Mouse (Mus musculus) forebrain, embryonic 10.5 days (tissue): ENCODE measurements around the gene Rnaseh2b. TPM values are rescaled to one million over a fixed set of nuclear protein-coding genes. Genes with fewer than 3 reads are reported as not detected.

Experiments used
- DNase-seq: peaks from one replicate; pipeline ENCODE4 v3.0.0-alpha.2; 2017; ENCODE audit warnings: low spot score; ENCODE audit errors: extremely low spot score
- H3K27ac ChIP-seq: fragments of 300-500 bp; sonication (generic); 2 replicates; pipeline ENCODE4 v1.5.1; 2016; ENCODE audit warnings: mild to moderate bottlenecking
- H3K27me3 ChIP-seq: fragments of 300-500 bp; sonication (generic); 2 replicates; pipeline ENCODE4 v1.6.1; 2016; ENCODE audit warnings: mild to moderate bottlenecking; ENCODE audit not compliant: poor library complexity, severe bottlenecking
- H3K36me3 ChIP-seq: fragments of 300-500 bp; sonication (generic); replicated peaks from 2 replicates; pipeline ENCODE4 v1.6.1; 2016; ENCODE audit warnings: mild to moderate bottlenecking, moderate library complexity
- H3K4me1 ChIP-seq: fragments of 300-500 bp; sonication (generic); 2 replicates; pipeline ENCODE4 v1.6.1; 2016
- H3K4me3 ChIP-seq: fragments of 300-500 bp; sonication (generic); 2 replicates; pipeline ENCODE4 v1.5.1; 2016; ENCODE audit warnings: mild to moderate bottlenecking, moderate library complexity
- H3K9me3 ChIP-seq: fragments of 300-500 bp; sonication (generic); 2 replicates; pipeline ENCODE4 v1.6.1; 2016; ENCODE audit warnings: mild to moderate bottlenecking, moderate library complexity
- WGBS: fragments of 180-500 bp; shearing (Covaris S2); methylation state at CpG from one replicate; pipeline ENCODE4 v1.1.7; 2016; 5-methylcytosine and 5-hydroxymethylcytosine counted together
- polyA plus RNA-seq: library from polyadenylated mRNA; unstranded; fragments of >200 nt; fragmentation: Nextera tagmentation; extraction: Ambion mirVana; gene quantifications from 2 replicates; pipeline ENCODE4 v1.2.1, GENCODE M21; 2016

Rnaseh2b gene
- polyA plus RNA-seq, 1 experiment from 2014 or later, result 79.2 TPM

DNA sequence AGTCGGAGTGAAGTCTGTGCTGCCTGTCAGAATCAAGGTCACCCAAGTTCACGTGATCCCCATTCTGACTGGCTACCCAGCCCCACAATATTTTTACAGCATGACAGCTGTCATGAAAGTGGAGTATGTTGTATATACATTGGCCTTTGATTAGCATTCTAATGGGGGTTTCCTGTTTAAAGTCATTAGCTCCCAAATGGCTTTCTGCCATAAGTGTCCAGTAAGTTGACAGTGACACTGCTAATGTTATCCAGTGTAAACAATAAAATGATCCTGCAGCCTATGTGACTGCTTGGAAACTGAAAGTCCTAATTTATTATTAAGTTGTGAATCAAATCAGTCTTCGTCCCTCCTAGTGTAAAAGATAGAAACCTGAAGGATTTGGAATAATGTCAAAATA is 33.6 kb downstream of the Rnaseh2b start:
- Histone ChIP-seq H3K4me1 (peaks cover 38% of the 10 kb centered on the region), H3K4me3 (no peak overlapping the region), H3K27me3 (no peaks in the 10 kb centered on the region), H3K27ac (no peak overlapping the region), H3K36me3 (no peaks in the 10 kb centered on the region), H3K9me3 (no peaks in the 10 kb centered on the region)
- DNase-seq, result no peak
- WGBS, result 91% methylated on average over 3 of the region's 3 CpGs

DNA sequence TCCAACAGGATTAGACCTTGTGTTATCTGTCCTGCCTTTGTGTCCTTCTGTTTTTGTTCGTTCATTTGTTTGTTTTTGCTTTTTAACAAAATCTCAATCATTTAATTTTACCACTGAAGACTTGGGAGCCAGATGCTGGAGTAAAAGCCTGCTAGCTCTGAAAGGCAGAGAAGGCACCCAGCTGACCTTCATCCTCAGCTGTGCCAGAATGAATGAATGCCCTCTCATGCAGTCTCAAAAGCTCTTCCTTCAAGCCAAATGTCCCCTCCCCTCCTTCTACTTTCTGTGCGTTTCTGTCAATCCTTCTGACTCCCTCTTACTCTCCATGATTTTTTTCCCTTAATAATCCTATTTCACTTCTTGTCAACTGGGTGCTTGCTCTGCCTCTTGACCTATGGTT is 34.8 kb downstream of the Rnaseh2b start:
- Histone ChIP-seq H3K27me3 (no peaks in the 10 kb centered on the region), H3K4me3 (no peak overlapping the region), H3K4me1 (peaks cover 44% of the 10 kb centered on the region), H3K27ac (peak overlapping the region; percentile 35; the same call in 1 of the 2 replicates), H3K9me3 (no peaks in the 10 kb centered on the region), H3K36me3 (no peaks in the 10 kb centered on the region)
- WGBS, result 29% methylated on average over 2 of the region's 2 CpGs
- DNase-seq, result no peak

DNA sequence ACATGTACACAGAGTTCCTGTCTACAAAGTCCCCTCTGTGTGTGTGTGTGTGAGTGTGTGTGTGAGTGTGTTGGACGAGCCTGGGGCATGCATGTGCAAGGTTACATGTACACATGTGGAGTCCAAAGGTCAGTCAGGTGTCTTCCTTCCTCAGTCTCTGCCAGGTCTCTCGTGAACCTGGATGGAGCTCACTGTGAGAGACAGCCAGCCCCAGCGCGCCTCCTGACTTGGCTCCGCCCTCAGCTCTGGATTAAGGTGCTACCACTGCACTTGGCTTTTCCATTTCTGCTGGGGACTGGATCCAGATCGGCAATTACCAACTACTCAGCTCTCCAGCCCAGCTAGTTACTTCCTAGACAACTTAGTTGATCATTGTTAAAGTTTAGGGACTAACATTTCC is 36.2 kb downstream of the Rnaseh2b start:
- Histone ChIP-seq H3K27ac (no peak overlapping the region), H3K27me3 (no peaks in the 10 kb centered on the region), H3K36me3 (no peaks in the 10 kb centered on the region), H3K9me3 (no peaks in the 10 kb centered on the region), H3K4me3 (no peak overlapping the region), H3K4me1 (peaks cover 52% of the 10 kb centered on the region)
- 47% methylated on average over 6 of the region's 6 CpGs for WGBS
- DNase-seq, result no peak

DNA sequence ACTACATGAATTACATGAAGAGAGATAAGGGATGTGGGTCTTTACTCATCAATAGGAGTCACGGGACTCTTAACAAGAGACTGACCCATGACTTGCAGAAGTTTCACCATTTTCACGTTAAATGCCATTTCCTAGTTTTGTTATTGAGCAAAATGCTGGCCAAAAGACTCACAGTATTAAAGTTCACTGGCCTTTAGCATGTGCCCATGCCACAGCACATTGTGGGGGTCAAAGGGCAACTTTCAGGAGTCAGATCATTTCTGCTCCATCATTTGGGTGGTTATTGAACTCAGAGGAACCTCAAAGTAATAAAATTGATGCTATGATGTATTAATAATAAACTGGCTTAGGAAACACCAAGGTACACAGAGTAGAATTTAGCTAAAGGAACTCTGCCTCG is 37.2 kb downstream of the Rnaseh2b start:
- 85% methylated on average over 3 of the region's 3 CpGs for WGBS
- DNase-seq, result no peak
- Histone ChIP-seq H3K4me1 (peaks cover 59% of the 10 kb centered on the region), H3K36me3 (no peaks in the 10 kb centered on the region), H3K27ac (no peak overlapping the region), H3K27me3 (no peaks in the 10 kb centered on the region), H3K4me3 (no peak overlapping the region), H3K9me3 (no peaks in the 10 kb centered on the region)

DNA sequence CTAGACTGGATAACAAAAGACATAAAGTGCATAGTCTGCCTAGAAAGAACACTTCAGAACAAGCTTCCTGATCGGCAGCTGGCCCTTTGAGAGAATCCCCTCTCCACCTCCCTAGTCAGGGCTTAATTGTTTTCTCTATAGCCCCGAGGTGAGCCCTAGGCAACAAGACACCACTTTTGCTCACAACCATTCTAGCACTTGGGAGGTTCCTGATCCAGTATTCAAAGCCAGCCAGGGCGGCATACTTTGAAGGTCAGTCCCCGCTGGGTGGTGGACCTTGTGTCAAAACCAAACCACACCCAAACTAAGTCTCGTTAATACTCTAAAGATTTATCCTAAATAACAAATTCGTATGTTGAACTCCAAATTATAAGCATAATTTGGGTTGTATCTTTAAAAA is 39.1 kb downstream of the Rnaseh2b start:
- no peaks in the 10 kb centered on the region for H3K36me3 ChIP-seq
- H3K27me3 ChIP-seq, result no peaks in the 10 kb centered on the region
- no peak for DNase-seq
- H3K27ac ChIP-seq, result peak overlapping the region; percentile 97
- no peaks in the 10 kb centered on the region for H3K9me3 ChIP-seq
- peak overlapping the region; percentile 75 for H3K4me3 ChIP-seq
- peaks cover 61% of the 10 kb centered on the region for H3K4me1 ChIP-seq
- WGBS, result 13% methylated on average over 6 of the region's 6 CpGs

DNA sequence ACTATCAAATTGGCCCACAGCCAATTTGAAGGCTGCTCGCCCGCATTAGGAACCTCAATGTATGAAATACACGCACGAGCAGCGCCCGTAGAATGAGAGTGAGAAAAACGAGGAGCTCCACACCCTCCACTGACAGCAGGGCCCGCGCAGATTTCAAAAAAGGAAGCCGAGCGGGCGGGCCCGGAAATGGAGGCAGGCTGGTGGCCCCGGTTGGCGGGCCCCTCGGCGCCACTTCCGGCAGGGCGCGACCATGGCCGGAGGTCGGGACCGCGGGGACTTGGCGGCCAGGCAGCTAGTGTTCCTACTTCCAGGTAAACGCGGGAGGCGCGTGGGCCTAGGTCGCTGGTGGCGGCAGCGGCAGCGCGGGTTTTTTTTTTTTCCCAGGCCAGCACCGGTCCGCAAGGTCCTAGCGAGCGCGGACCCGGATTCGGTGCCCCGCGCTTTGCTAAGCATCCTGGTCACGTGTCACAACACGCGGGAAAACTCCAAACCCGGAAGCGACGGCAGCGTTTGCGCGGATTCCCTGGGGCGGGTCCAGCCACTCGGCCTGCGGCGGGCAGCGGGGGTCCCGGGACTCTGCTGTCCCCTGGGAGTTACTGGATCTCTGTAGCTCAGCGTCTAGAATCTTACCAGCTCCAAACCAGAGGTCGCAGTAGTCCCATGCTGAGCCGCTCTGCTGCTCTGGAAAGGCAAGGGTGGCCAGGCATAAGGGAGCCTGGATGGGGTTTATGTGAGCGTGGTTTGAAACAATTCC is 39.7 kb downstream of the Rnaseh2b start:
- peak; percentile 85 for DNase-seq
- H3K36me3 ChIP-seq, result no peaks in the 10 kb centered on the region
- no peaks in the 10 kb centered on the region for H3K9me3 ChIP-seq
- H3K4me1 ChIP-seq, result peaks cover 55% of the 10 kb centered on the region
- H3K27ac ChIP-seq, result peak overlapping the region; percentile 97
- H3K27me3 ChIP-seq, result no peaks in the 10 kb centered on the region
- peak overlapping the region; percentile 75 for H3K4me3 ChIP-seq
- whole genome bisulfite sequencing, result under 1% methylated on average over 62 of the region's 62 CpGs

DNA sequence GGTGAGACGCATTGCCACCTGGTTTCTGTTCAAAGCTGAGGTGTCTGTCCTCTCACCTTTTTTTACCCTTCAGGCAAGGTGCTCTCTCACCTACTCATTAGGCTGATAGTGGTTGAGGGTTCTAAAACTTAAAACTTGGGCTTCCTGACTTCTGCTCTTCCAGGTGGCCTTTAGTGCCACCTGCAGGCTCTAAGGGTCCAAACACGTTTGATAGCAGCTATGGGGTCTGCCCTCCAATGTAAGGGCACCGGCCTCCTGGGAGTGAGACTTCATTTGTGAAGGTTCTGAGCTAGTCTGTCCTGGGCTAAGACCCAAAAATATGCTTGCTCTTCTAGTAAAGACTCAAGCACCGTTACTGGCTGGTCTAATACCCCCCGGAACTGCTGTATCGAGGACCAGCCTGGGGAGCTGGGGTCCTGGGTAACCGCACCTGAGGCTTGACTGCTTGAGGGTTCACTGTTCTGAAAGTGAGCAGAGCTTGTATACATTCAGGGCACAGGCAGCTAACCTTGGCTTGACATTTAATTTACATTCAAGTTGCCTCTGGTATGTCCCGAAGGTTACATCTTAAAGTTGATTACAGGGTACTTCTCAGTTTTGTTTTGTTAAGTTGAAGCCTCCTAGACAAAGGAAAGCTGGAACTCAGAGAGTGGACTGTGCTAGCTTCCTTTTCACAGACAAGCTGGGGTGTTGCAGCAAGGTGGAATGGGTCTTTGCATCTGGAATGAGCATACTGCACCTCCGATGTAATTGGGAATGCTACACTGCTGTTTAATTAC is 41.7 kb downstream of the Rnaseh2b start:
- no peaks in the 10 kb centered on the region for H3K27me3 ChIP-seq
- H3K9me3 ChIP-seq, result no peaks in the 10 kb centered on the region
- peaks cover 43% of the 10 kb centered on the region for H3K4me1 ChIP-seq
- no peak for DNase-seq
- H3K4me3 ChIP-seq, result no peak overlapping the region
- WGBS, result 80% methylated on average over 9 of the region's 9 CpGs
- peaks cover 2% of the 10 kb centered on the region for H3K36me3 ChIP-seq
- no peak overlapping the region for H3K27ac ChIP-seq

DNA sequence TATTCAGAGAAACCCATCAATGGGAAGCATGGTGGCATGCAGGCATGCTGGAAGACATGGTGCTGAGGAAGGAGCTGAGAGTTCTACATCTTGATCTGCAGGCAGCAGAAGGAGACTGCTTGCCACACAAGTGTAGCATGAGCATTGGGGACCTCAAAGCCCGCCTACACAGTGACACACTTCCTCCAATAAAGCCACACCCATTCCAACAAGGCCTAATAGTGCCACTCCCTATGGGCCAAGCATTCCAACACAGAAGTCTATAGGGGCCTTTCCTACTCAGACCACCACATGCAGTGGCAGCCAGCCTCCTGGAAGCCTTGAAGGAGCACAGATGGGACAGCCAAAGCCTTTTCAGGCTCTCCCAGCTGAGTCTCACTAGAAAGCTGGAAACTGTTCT is 46.8 kb downstream of the Rnaseh2b start:
- Histone ChIP-seq H3K27ac (no peak overlapping the region), H3K4me1 (peaks cover 22% of the 10 kb centered on the region), H3K9me3 (no peaks in the 10 kb centered on the region), H3K27me3 (no peaks in the 10 kb centered on the region), H3K4me3 (no peak overlapping the region), H3K36me3 (peaks cover 7% of the 10 kb centered on the region)
- WGBS, result 81% methylated on average over 1 of the region's 1 CpGs
- DNase-seq, result no peak

DNA sequence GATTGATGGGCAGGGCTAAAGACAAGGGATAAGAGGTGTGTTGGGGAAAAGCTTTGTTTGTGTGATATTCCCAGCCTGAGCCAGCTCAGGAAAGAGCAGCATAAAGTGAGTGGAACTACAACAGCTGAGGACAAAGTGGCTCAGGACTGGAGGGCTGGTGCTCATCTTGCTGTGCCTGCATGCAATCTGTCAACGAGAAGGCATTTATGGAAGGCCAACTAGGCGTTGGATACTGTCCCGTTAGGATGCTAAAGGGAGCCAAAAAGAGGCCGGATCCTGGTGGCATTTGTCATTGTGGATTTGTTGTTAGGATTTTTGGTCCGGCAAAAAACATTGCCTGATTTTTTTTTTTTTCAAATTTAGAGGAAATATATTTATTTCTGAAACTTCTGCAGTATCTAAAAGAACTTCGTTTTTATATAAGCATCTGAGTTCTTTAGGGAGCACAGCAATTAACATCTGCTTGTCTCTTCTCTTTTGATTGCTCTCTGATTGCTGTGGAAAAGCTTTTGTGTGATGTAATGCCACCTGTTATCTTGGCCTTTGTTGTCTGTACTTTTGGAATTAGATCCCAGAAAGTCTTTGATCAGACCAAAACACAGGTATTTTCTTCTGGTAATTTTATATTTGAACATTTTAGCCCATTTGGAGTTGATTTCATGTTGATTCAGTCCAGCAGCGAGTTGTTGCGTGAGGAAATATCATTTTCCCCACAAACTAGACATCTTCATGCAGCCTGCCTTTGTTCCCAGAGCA is 49.7 kb downstream of the Rnaseh2b start:
- no peaks in the 10 kb centered on the region for H3K27me3 ChIP-seq
- no peak overlapping the region for H3K4me3 ChIP-seq
- no peaks in the 10 kb centered on the region for H3K9me3 ChIP-seq
- H3K36me3 ChIP-seq, result peaks cover 7% of the 10 kb centered on the region
- WGBS, result 82% methylated on average over 8 of the region's 8 CpGs
- DNase-seq, result no peak
- peaks cover 23% of the 10 kb centered on the region for H3K4me1 ChIP-seq
- peak overlapping the region; percentile 58 for H3K27ac ChIP-seq

DNA sequence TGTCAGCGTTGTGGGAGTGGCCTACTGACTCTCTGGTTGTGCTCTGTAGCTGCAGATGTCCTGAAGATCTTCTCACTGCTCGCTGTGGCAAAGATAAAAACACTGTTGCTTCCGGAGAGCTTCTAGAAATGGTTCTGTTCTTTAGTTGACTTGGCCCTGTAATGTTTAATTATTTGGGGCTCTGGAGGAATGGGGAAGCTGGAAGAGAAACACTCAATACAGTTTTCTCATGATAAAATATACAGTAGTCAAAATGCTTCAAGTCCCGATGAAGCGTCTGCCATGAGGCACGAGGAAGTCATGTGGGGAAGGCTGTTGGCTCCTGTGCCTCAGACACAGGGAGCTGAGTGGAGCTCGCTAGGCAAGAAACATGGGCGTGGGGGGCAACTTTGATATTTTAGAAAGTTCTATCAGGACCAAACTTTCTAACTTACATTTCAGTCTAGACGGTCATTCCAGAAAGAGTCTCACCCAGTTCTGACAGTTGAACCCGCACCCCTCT is 50.3 kb downstream of the Rnaseh2b start:
- H3K9me3 ChIP-seq, result no peaks in the 10 kb centered on the region
- peaks cover 29% of the 10 kb centered on the region for H3K4me1 ChIP-seq
- H3K4me3 ChIP-seq, result no peak overlapping the region
- peaks cover 7% of the 10 kb centered on the region for H3K36me3 ChIP-seq
- DNase-seq, result no peak
- peak overlapping the region; percentile 58 for H3K27ac ChIP-seq
- 80% methylated on average over 10 of the region's 10 CpGs for WGBS
- no peaks in the 10 kb centered on the region for H3K27me3 ChIP-seq

DNA sequence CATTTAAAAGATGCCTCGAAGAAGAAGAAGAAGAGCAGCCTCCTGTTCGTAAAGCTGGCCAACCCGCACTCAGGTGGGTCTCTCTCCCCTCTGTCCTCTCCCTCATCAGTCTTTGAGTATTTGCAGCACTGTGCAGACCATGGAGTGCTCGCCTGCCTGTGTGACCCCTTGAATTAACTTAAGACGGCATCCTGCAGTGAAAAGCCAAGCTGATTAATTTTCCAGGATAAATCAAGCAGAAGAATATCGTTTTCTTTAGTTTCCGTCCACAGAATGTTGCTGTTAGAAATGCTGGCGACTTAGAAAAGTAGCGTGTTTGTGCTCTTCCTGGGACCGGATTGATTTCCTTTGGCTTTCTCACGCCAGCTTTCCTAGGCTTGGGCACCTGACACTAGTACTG is 54.2 kb downstream of the Rnaseh2b start:
- Histone ChIP-seq H3K27me3 (no peaks in the 10 kb centered on the region), H3K9me3 (no peaks in the 10 kb centered on the region), H3K4me1 (peaks cover 29% of the 10 kb centered on the region), H3K27ac (no peak overlapping the region), H3K4me3 (no peak overlapping the region), H3K36me3 (peaks cover 25% of the 10 kb centered on the region)
- 59% methylated on average over 11 of the region's 11 CpGs for WGBS
- DNase-seq, result no peak

DNA sequence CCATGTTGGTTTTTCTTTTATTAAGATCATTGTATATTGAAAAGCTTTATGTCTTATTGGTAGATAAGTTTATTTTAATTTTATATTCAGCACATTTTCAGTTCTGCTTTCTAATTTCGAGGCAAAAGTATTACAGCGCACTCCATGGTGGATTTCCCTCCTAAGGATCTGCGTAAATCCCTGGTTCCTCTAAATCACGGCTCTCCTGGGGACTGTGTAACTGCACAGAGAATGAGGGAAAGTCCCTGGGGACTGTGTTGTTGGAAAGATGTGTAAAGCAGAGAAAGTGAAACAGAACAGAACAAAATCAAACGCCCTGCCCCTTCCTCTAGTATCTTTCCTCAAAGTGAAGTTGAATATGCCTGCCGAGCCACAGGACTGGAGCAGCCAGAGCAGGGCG is 54.7 kb downstream of the Rnaseh2b start:
- DNase-seq, result no peak
- Histone ChIP-seq H3K4me3 (no peak overlapping the region), H3K27me3 (no peaks in the 10 kb centered on the region), H3K36me3 (peaks cover 28% of the 10 kb centered on the region), H3K9me3 (no peaks in the 10 kb centered on the region), H3K27ac (no peak overlapping the region), H3K4me1 (peaks cover 25% of the 10 kb centered on the region)
- WGBS, result 91% methylated on average over 7 of the region's 7 CpGs
